Mouse (Mus musculus) MEL (cell line): ENCODE data around the gene Ociad2.

Experiments
- CHD2 ChIP-seq: IDR thresholded peaks from 2 replicates; pipeline ENCODE4 v1.6.1; 2011; ENCODE audit warnings: low read length, improper control_type of control experiment
- GATA1 ChIP-seq: IDR thresholded peaks from 2 replicates; pipeline ENCODE4 v1.6.1; 2011; ENCODE audit warnings: low read depth, low read length, improper control_type of control experiment
- KAT2A ChIP-seq: conservative IDR thresholded peaks from 2 replicates; pipeline ENCODE4 v1.6.1; 2012; ENCODE audit warnings: low read depth, low read length, improper control_type of control experiment, inconsistent platforms
- MAFK ChIP-seq: IDR thresholded peaks from 2 replicates; pipeline ENCODE4 v1.6.1; 2011; ENCODE audit warnings: low read depth, mild to moderate bottlenecking, low read length, improper control_type of control experiment, borderline replicate concordance

GRCm38 (mm10) chr5:73319306-73319705 is 21.5 kb downstream of the Ociad2 start:
- TF ChIP-seq MAFK (no peak), KAT2A (no peak), GATA1 (no peak), CHD2 (no peak)
